Mouse (Mus musculus) testis, postnatal 14 days (tissue): ENCODE data around the gene Smap1.

ENCODE experiments used
- DNase-seq: peaks from one replicate; pipeline ENCODE4 v3.0.0; 2021; ENCODE audit warnings: low spot score

Smap1 gene

DNA sequence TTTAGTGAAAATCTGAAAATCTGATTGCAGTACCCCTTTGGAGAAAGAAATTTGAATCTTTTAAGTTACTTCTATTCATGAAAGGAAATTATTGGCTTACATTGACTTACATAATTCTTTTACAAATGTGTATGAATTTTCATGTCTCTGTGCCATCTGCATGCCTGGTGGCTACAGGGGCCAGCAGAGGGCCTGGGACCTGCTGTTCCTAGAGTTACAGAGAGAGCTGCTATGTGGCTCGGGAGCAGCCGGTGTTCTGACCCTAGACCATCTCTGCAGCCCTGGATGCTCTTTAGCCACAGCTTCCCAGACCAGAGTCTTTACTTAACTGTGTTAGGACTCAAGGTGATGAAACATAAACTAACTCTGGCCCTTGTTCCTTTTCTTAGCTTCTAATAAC, 1.8 kb downstream of the Smap1 start:
- no peak for DNase-seq

DNA sequence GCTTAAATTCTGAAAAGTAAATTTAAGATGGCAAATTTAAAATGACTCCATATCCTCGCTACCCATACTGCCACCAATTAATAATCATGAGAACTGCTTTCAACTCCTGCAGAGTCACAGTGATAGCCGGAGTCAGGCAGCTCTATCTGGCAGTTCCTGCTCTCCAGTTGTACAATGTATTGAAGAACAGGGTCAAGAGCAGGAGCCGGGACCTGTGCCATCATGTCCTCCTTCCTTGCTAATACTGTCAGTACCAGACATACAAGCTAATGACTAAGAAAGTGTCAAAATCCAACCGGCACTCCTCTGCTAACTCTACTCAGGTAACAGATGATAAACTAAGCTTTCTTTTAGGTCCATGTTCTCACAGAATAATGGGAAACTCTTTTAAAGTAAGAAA, 3.0 kb downstream of the Smap1 start:
- DNase-seq = no peak

DNA sequence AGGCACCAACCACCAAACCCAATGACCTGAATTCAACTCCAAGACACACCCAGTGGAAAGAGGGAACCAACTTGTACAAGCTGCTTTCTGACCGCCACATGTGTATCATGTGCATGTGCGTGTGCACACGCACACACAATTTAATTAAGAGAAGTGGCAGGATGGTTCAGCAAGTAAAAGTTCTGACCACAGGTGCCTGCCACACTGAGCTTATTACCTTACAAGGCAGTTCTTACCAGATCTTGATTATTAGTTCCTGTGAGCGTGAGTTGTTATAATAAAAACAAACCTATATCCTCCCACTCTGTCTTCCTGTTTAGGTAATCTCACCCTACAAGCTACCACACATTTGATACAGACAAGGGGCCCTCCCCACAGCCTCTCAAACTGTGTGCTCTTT, 6.6 kb downstream of the Smap1 start:
- no peak for DNase-seq

DNA sequence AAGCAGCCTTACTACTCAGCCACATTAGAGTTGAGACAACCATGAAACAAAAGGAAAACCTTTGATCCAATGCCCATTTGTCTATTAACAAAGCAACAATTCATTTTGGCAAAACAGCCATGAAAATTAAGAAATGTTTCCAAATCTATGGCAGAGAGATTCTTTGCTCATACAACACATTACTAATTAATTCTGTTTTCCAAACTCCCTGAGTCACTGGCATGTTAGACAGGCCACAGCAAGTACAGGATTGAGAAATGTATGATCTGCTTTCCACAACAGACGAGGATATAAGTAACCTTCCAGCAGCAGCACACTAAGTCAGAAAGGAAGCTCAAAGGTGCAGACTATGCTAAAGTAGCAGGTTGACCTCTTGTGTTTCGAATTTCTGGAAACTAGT, 9.1 kb downstream of the Smap1 start:
- DNase-seq = no peak

DNA sequence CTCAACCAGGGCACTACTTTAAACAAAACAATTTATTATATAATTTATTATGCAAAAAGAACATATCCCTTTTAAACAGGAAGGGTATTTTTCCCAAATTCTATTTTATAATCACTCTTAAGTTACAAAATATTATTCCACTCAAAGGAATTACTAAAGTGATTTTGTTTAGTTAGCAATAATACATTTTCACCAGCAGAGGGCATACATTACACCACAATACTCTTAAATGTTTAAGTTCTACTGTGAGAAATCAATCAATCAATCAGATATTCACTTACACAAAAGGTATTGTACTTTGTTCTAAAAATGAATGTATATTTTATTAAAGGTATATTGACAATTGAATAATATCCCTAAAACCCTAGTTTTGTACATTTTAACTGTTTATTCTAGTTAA, 16.0 kb downstream of the Smap1 start:
- DNase-seq = no peak

DNA sequence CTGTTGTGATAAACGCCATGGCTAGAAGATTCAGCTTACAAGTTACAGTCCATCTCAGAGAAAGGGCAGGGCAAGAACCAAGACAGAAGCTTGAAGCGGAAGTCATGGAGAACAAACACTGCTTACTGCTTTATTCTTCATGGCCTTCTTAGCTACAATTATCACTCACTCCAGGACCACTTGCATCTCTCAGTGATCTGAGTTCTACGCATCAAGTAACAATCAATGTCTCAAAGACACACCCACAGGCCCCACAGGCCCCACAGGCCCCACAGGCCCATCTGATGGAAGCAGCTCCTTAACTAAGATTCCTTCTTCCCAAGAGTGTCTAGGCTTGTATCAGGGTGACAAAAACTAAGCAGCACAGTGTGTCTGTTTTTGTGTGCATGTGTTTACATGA, 18.8 kb downstream of the Smap1 start:
- DNase-seq = no peak

DNA sequence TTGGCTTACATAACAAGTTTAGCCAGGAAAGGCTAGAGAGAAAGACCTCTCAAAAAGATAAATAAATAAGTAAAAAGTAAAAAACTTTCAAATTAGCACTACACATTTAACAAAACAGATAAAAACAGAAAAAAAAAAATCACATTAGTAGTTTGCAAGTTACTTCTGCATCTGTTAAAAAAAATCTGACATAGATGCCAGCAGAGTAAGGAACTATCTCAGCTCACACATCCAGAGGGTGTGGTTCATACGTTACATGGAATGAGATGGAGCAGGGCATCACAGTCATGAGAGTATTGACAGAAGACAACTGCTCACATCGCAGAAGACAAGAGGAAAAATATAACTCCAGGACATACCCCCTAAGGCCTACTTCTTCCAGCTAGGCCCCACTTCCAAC, 19.4 kb downstream of the Smap1 start:
- DNase-seq = no peak

DNA sequence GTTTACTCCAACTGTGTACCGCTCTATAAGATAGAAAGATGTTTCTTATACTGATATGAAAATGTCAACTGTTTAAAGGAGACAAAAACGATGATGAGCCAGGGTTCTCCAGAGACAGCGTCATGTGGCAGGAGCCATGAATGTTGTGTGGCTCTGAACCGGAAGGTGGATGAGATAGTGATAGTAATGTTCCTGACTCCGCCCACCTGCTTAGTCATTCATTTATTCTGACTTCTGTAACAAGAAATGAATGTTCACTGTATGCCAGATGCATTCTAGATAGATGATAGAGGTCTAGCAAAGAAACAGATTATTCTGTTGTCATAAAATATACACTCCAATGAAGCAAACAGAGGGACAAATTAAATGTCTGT, 22.5 kb downstream of the Smap1 start:
- no peak for DNase-seq

DNA sequence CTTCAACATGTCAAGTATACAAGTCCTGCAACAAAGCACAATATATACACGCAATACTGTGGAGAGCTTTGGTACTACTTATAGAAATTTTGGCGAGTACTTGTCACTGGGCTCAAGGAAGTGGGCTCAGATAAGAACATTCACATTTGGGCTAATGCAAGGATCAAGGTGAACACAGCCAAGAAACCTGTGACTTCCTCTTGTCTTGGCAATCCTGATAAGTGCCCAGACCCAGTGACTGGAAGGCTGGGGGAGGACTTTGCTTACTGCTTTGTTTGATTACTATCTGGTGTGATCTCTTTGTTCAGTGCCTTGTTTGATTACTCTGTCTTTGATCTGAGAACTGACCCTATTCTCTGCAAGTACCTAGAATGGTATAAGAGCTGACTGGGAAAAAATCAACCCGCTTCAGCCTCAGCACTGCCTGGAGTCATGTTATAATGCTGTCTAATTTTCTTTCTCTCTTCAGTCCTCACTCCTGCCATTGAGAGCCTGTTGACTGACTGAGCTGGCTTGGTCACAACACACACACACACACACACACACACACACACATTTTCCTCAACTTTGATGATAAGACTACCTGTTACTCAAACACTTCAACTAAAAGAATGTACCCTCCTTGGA, 23.0 kb downstream of the Smap1 start:
- no peak for DNase-seq

DNA sequence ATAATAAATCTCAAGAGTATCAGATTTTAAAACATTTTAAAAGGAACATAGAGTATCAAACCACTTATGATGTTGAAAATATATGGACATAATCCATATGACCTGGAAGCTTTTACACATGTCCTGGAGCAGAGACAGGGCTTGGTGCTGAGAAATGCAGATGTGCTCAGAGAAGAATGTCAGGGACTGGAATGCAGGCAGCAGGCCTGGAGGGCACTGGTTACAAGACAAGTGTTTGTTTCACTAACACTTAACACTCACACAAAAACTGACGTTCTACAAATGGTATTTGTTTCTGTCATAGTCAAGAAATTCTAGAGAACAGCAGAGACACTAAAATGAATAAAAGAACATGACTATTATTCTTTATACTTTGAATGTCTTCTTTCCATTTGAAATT, 30.0 kb downstream of the Smap1 start:
- DNase-seq = no peak

DNA sequence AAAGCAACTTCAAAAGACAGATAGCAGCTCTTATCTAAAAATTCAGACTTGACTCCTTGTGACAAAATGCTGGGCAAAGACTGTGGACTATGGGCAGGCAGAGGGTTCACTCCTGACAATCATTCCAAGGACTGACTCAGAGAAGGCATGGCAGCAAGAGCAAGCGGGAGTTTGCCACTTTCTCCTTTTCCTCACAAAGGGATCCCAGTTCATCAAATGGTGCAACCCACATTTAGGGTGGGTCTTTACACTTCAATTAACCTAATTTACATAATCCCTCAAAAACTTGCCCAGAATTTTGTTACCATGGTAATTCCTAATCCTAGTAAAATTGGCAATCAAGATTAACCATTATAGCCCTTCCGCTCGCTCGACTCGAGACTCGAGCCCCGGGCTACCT, 37.2 kb downstream of the Smap1 start:
- no peak for DNase-seq

DNA sequence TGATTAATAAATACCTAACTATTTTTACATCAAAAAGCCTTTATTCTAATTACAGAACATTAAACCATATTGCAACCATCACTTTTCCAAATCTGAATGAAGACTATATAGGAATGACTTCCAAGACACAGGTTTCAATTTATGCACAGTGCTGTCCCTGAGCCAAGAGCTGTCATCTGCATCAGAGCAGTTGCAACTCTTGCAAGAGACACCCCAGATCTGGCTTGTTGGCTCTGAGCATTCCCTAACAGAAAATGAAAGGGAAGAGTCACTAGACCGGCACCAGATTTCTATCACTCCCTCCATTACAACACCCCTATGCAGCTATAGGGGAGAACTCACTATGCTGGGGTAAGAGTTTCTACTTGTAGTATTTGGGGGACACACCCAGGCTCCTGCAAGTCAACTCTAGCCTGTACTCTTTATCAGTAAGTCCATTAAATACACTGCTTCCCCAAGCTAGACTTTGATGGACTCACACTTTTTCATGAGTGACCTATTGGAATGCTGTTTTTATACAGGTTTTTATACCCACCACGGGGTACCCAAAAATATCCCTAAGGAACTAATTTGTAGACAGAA, 37.9 kb downstream of the Smap1 start:
- no peak for DNase-seq

DNA sequence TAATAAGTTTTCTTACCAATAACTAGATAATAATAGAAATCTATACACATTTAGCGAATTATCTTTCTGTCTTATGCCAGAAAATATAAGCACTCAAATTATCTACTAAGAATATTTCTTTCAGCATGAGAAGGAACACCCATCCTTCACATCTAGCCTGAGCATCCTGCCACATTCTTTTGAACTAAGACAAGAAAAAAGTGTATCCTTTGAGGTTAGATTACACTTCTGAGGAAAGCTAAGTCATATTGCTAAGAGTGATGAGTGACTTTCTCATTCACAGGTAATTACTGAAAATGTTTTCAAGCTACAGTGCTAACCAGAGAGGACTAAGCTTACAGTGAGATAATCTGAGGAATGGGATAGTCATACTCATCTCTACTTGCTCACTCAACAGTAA, 39.4 kb downstream of the Smap1 start:
- no peak for DNase-seq

DNA sequence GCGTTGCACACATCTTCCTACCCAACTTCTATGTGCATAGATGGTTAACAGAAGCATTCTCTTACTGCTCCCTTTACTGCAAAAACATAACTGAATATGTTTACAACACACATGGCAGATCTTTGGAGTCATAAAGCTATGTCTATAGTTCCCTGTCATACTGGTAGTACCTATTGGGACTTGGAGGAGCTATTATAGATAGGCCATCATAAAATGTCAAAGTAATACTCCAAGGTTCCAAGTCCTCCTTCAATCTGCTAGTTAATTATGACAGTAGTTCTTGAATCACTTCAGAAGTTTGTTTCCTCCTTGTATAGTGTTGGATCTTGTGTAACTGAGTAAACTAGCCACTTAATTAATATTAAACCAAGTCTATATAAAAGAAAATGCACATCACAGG, 49.9 kb downstream of the Smap1 start:
- DNase-seq = no peak

DNA sequence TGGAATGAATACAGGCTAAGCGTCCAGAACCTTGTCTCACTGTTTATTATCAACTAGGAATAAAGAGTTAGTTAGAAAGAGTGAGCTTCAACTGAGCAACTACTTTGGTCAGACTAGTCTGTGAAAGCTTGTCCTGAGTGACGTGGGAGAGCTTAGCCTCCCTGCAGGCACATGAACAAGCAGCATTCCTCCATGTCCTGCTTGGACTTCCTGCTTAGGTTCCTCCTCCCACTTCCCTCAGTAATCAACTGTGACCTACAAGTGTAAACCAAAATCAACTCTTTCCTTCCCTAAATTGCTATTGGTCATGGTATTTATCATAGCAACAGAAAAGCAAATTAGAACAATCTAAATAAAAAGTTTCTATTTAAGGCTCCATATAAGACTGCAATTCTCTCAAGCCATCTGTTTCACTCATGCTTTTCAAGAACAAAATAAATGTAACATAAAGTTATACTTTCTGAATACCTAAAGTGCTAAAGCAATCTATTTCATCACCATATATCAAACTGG, 54.7 kb downstream of the Smap1 start:
- DNase-seq = no peak

DNA sequence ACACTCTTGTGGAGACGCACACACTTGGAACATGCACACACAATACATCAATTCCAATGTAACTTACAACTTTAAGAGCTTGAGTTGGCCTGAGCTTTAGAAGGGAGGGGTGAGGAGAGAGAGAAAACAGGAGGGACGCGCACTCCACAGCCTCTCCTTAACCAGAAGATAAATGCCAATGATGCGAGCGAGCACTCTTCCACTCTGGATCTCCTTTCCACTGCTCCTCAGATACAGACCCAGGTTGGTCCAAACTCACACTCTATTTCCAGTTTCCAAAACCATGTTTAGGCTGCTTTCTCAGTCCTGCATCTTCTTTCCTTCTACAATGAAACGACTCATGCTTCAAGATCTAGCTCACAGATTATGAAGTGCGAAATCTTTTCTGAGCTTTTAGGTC, 56.6 kb downstream of the Smap1 start:
- no peak for DNase-seq

DNA sequence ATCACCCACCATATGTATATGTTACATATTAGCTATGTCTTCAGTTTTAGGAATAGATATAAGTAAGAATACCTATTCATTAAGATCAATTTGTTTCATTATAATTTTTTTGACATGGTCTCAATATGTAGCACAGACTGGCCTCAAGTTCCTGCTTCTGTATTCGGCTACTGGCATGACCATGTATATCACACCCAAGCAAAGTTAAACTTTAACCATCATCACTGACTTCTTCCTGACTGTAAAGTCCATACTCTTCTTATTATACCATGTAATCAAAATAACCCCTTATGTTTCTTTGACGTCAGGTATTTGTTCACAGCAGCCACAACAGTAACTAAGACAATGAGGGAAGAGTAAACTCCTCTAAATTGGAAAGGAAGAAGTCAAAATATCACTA, 61.2 kb downstream of the Smap1 start:
- no peak for DNase-seq

DNA sequence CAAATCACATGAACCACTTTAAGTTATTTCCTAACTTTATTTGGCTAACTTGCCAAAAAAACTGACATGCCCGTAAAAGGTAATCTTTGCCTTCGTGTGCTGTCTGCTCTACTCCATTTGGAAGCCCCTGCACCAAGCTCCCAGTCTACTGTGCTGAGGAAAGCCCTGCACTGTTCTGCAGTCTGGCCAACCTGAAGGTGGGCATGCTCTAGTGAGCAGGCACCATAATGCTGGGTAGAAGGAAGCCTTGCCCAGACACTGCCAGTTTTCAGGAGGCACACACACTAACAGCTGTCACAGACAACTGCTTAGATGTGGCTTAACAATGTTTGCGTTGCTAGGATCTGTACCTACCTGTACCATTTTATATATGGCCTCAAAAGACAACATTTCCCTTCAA, 66.5 kb downstream of the Smap1 start:
- no peak for DNase-seq

DNA sequence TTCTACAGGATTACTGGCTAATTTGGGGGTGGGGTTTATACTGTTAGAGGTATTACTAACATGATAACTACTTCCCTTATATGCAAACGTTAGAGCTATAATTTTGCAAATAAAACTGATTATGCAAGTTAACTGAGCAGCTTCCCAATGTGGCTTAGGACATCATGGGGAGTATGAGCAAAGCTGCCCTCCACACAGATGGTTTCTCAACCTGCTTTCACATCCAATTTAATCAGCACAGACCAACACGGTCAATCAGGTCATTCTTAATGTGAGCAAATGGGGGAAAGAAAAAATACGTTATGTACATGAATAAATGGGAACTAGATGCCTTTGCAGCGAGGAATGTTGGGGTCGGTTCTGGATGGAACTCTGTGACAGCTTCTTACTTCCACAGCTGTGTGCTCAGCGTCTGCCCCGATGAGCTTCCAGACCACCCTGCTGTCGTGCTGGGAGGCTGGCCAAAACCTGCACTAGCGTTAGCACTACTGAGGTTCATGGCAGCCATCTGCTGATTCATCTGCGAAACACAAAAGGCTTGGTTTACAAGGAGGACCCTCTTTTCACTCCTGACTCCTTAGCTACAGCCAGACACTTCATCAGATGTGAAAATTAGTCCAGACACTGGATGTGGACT, 76.0 kb downstream of the Smap1 start:
- DNase-seq = no peak

DNA sequence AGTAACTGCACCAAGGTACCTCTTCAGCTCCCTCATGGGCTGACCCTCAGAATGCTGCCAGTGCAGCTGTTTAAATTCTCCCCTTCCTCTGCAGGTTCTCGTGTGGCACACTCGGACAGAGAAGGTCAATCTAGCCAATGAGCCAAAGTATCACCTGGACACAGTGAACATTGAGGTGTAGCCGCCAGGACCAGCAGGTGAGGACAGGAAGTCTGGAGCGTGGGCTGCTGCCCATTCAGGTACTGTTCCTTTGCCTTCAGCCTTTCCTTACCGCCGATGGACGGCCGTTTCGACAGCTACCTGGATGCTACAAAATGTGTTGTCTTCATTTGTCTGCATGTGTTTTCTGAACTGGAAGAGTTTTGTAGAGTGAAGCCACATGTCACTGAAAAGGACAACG, 77.1 kb downstream of the Smap1 start:
- no peak for DNase-seq

DNA sequence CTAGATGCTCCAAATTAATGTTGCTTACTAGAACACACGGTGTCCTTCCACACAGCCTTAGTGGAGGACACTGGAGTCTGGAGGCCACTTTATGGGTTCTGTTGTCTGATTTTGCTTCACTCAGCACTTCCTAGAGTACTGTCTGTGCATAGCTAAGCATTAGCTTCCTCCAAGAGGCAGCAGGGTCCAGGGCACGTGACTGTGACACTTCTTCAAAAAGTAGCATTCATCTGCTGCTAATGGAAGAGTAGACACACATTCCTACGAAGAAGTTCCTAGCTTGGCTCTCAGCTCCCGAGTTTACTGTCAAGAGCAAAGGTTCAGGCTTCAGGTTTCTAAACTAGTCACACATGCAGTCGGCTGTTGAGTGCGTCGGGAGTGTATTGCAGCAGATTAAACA, 78.3 kb downstream of the Smap1 start:
- no peak for DNase-seq

DNA sequence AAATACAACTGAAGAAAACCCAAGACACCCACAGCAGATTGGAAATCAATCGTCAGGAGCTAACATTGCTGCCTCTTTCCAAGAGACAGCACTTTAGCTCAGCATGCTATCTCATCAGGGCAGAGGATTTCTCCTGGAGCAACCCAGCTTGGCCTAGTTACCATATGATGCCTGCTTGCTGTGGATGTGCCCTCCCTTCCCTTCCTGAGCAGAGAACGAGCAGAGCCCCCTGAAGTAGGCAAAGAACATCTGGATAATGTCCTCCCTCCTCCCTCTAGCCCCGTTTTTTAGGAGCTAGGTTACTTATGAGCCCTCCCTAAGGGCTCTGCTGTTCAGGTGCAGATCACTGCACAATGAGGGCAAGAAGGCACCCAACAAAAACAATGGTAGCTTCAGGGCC, 79.5 kb downstream of the Smap1 start:
- DNase-seq = no peak

DNA sequence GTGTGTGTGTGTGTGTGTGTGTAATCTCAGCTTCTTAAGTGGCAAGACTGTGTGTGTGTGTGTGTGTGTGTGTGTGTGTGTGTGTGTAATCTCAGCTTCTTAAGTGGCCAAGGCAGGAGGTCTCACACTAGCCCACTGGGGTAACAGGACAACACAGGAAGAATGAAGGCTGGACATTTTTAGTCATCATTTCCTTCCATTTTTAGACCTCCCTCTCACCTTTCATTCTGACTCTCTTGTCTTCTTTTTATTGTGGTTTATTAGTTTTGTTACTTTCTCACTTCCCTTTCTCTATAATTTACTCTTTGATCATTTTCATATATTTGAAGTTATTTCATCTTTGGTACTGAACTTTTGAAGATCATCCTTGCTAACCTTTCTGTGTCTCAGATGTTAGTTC, 81.2 kb downstream of the Smap1 start:
- DNase-seq = no peak

DNA sequence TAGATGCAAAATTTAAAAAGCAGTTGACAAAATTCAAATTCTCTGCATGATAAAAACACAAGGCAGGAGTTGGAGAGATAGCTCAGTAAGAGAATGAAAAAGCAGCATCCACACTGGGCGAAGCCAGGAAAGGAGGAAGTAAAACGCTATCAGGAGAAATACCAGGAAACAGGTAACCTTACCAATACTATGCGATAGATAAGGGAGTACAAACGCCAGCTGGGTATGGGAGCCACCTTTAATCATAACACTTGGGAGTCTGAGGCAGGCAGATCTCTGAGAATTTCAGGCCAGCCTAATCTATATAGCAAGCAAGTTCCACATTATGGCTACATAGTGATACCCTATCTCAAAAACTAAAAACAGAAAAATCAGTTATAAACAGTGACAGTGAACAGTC, 85.5 kb downstream of the Smap1 start:
- no peak for DNase-seq
